19 mouse cellular contexts compared by ENCODE assay signal in the genomic region with DNA sequence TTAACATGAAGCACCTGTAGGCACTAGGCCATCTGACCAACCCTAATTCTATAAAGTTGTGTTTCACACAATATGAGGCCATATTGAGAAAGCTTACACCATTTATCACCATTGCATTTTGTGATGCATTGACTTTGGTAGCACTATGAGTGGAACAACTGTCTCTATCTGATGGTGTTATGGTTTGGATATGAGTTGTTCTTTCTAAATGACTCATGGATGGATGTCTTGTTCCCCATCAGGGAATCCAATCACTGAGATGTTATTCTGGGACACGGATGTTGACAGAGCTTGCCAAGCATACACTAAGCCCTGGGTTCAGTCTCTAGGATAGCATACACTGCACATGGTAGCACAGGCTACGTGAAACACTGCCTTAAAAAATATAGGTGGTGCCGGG. TPM values are rescaled to one million over a fixed set of nuclear protein-coding genes. Genes with fewer than 3 reads are reported as not detected.
DNase-seq lines count a peak whose midpoint lies in the region; TF ChIP-seq lines count a peak whose summit lies in the region.
"Had no signal": no experiment of that assay in that cellular context is flagged by ENCODE, and none has a peak within 500 bp of the region (broad histone marks: within the 10 kb centered on the region; RNA-seq: fewer than 3 reads in every experiment).

No protein-coding gene starts in this region.

- H3K9ac ChIP-seq in CH12.LX (ENCODE audit: insufficient read depth, low read depth): no peak overlapping the region

- no peak overlapping the region for H3K4me2 ChIP-seq in CH12.LX (ENCODE audit: insufficient read depth, low read depth, poor library complexity, severe bottlenecking)

- H3K36me3 ChIP-seq in CH12.LX (replicated peaks in 1 of 2; ENCODE audit: control insufficient read depth in 1 of 2, insufficient read depth in 1 of 2, low read length in 1 of 2): no peaks in the 10 kb centered on the region
- H3K36me3 ChIP-seq: G1E had no signal

- no peak overlapping the region for H3K27ac ChIP-seq in CH12.LX (ENCODE audit: insufficient read depth, low read depth)

- dilution Hi-C loops in CH12.LX (cut with MboI; ENCODE audit: extremely low pct_ligation_motif_present, extremely low pct_unique_long_range_greater_than_20kb, low sequenced_read_pairs): no loop called here

- no peak for TF ChIP-seq RAD21 in CH12.LX (IDR thresholded peaks at IDR 0.05; ENCODE audit: low read depth, low read length)

- TF ChIP-seq EP300 in CH12.LX (IDR thresholded peaks at IDR 0.05; ENCODE audit: low read length): peak; percentile 97

- H3K27me3 ChIP-seq in CH12.LX (replicated peaks): no peaks in the 10 kb centered on the region

- no peak for TF ChIP-seq CTCF in CH12.LX (conservative IDR thresholded peaks at IDR 0.05 in 1 of 2, IDR thresholded peaks at IDR 0.05 in 1 of 2; ENCODE audit: low read depth in 2 of 2, low read length in 2 of 2)

- peaks cover 15 to 22% of the 10 kb centered on the region in 2 experiments for H3K4me1 ChIP-seq in CH12.LX (ENCODE audit: control insufficient read depth in 1 of 2, insufficient read depth in 2 of 2)

- no peaks in the 10 kb centered on the region for H3K79me2 ChIP-seq in CH12.LX (replicated peaks; ENCODE audit: control insufficient read depth, extremely low read depth, insufficient read depth, poor library complexity, severe bottlenecking)

- no peak for TF ChIP-seq POLR2A in CH12.LX (IDR thresholded peaks at IDR 0.05; ENCODE audit: low read depth, low read length)

- H3K4me3 ChIP-seq in CH12.LX (replicated peaks in 1 of 3; ENCODE audit: low read depth in 2 of 3, low read length in 2 of 3, poor library complexity in 1 of 3): no peak overlapping the region

- peak; percentile 29 for DNase-seq in CD4-positive helper T cell, adult 2 months (ENCODE audit: low read depth, low spot score)
- peak; percentile 73 for DNase-seq in CH12.LX (ENCODE audit: extremely low read depth)
- peak; percentile 34 for DNase-seq in induced T-regulatory cell, adult 2 months (ENCODE audit: low read depth)
- DNase-seq in thymus, postnatal 14 days: no peak
- no peak for DNase-seq in thymus, adult 18-20 months
- DNase-seq in lung, postnatal 10 days: no peak
- DNase-seq: adrenal gland, adult 2 months; adrenal gland, adult 8-10 months; adrenal gland, postnatal 10 days; adrenal gland, postnatal 14 days; adrenal gland, postnatal 25 days; adrenal gland, postnatal 36 days; B cell, adult 2 months; cerebellum, adult 11 months; cerebellum, adult 11-12 months; cerebellum, adult 18-20 months; cerebellum, adult 2 months; cerebellum, adult 8-10 months had no signal

- H3K9me3 ChIP-seq in CH12.LX (replicated peaks; ENCODE audit: low read length): no peaks in the 10 kb centered on the region
- H3K9me3 ChIP-seq: G1E had no signal

- in situ Hi-C loops in CH12.LX (cut with MboI; ENCODE audit: low pct_ligation_motif_present, low pct_unique_long_range_greater_than_20kb, low sequenced_read_pairs): no loop called here

TF ChIP-seq in CH12.LX, 34 proteins besides CTCF, POLR2A, EP300 and RAD21:
- TF ChIP-seq TCF12 (IDR thresholded peaks at IDR 0.05; ENCODE audit: low read depth, low read length) (peak; percentile 45; the same call in 1 of the 2 replicates), IRF4 (IDR thresholded peaks at IDR 0.05; ENCODE audit: low read depth, low read length) (peak; percentile 97), BHLHE40 (IDR thresholded peaks at IDR 0.05; ENCODE audit: low read depth, low read length) (peak; percentile 60), MYC (IDR thresholded peaks at IDR 0.05; ENCODE audit: low read depth, low read length) (0 out of 2 replicates have a peak, but pooled peaks have one; percentile 31), MEF2A (IDR thresholded peaks at IDR 0.05; ENCODE audit: borderline replicate concordance, low read depth, low read length) (peak; percentile 91), SIN3A (IDR thresholded peaks at IDR 0.05; ENCODE audit: low read length) (no peak), RCOR1 (conservative IDR thresholded peaks at IDR 0.05; ENCODE audit: low read depth, low read length) (peak; percentile 86), TBP (conservative IDR thresholded peaks at IDR 0.05; ENCODE audit: low read depth, low read length) (no peak), ZMIZ1 (IDR thresholded peaks at IDR 0.05; ENCODE audit: low read depth, low read length) (no peak), ETS1 (conservative IDR thresholded peaks at IDR 0.05; ENCODE audit: low read depth, low read length) (peak; percentile 78), CHD2 (IDR thresholded peaks at IDR 0.05; ENCODE audit: low read length) (peak; percentile 51; the same call in 1 of the 2 replicates), JUN (IDR thresholded peaks at IDR 0.05; ENCODE audit: insufficient read depth, low read depth, low read length) (peak; percentile 95), JUND (conservative IDR thresholded peaks at IDR 0.05; ENCODE audit: low read depth, low read length) (peak; percentile 99)

RNA-seq across cellular contexts. Expression of gene Cspg5, which starts 28.7 kb away (rescaled TPM):
- total RNA-seq in CH12.LX (2012; rRNA removed) (0.72 and 0.76 TPM in 2 replicates), CH12.LX (2014; rRNA removed) (0.36 and 0.40 TPM in 2 replicates)
- 0.49 and 0.97 TPM in 2 replicates for polyA plus RNA-seq in CH12.LX (2012; ENCODE audit: insufficient read length, low read depth)

RNA-seq across cellular contexts. Expression of gene Elp6, which starts 32.6 kb away (rescaled TPM):
- 32.4 and 35.4 TPM in 2 replicates for total RNA-seq in CH12.LX (2012; rRNA removed)
- 42.6 and 44.7 TPM in 2 replicates for total RNA-seq in CH12.LX (2014; rRNA removed)
- polyA plus RNA-seq in CH12.LX (2012; ENCODE audit: insufficient read length, low read depth): 24.2 and 25.3 TPM in 2 replicates

Comparison
In these comparisons a context has a peak if more than half of its experiments do, and no peak if none do; other contexts are left out.
1. DNase-seq: peak in CD4-positive helper T cell, adult 2 months (single experiment), CH12.LX (single experiment) and induced T-regulatory cell, adult 2 months (single experiment); none in thymus, postnatal 14 days (single experiment), thymus, adult 18-20 months (0 of 2) and lung, postnatal 10 days (single experiment).